Mouse (Mus musculus) layer of hippocampus, adult 8-10 months (tissue): ENCODE data around the gene Rhox4e. TPM values are rescaled to one million over a fixed set of nuclear protein-coding genes. Genes with fewer than 3 reads are reported as not detected.
"Not testable (repeated sequence)": the region's sequence is repeated elsewhere in the genome, so short reads cannot be mapped to it uniquely, and the experiment has no call there.

ENCODE experiments used
- DNase-seq, 2 experiments: peaks; one replicate each; pipeline ENCODE4 v3.0.0; 2022; ENCODE audit warnings: low spot score in 2 of 2
- total RNA-seq, 4 experiments: library from RNA; stranded (reverse); gene quantifications; 2 replicates each; pipeline ENCODE4 v1.2.4; 2022

The Rhox4e gene
- total RNA-seq, result not detected

DNA sequence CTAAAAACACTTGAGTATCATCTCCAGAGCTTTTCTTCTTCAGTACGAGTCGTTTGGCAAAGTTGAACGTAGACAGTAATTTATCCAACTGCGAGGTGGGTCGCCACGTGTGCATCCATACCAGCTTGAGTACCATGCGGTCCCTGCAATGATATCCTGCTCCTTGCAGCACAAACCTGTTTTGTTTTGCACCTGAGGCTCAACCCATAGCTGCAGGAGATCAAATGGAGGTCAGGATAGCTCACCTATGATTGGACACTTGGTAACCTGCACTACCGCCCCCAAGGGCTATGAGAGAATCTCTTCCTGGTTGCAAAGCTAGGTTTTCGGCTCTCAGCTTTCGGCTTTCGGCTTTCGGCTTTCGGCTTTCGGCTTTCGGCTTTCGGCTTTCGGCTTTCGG, at the start of gene Rhox4e:
Gene Rhox4e, plus strand, starts transcription at position 301 of the 400 bp plus-strand sequence.
- not testable (repeated sequence) for DNase-seq

DNA sequence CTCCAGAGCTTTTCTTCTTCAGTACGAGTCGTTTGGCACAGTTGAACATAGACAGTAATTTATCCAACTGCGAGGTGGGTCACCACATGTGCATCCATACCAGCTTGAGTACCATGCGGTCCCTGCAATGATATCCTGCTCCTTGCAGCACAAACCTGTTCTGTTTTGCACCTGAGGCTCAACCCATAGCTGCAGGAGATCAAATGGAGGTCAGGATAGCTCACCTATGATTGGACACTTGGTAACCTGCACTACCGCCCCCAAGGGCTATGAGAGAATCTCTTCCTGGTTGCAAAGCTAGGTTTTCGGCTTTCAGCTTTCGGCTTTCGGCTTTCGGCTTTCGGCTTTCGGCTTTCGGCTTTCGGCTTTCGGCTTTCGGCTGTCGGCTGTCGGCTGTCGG, 43.2 kb upstream of the Rhox4e start, which contains the start of gene Rhox4d:
Gene Rhox4d, plus strand, starts transcription at position 301 of the 400 bp plus-strand sequence.
- not testable (repeated sequence) for DNase-seq

DNA sequence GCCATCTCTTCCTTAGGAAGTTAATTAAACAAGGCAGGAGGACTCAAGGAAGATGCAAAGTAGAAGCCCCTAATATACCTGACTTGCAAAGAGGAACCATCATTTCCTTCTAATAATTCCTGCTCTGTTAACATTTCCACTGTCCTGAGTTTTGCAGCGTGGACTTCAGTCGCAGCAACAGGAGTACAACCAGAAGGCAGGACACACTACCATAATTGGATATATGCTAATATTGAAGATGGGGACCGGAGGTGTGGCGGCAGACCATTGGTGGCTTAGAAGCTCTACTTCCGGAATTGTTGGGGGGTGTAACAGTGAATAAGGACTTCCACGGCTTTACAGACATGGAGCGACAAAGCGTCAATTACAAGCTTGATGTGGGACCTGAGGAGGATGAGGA, 27.1 kb upstream of the Rhox4e start, which contains the start of gene Rhox2e:
Gene Rhox2e, plus strand, starts transcription at position 301 of the 400 bp plus-strand sequence.
- not testable (repeated sequence) for DNase-seq

DNA sequence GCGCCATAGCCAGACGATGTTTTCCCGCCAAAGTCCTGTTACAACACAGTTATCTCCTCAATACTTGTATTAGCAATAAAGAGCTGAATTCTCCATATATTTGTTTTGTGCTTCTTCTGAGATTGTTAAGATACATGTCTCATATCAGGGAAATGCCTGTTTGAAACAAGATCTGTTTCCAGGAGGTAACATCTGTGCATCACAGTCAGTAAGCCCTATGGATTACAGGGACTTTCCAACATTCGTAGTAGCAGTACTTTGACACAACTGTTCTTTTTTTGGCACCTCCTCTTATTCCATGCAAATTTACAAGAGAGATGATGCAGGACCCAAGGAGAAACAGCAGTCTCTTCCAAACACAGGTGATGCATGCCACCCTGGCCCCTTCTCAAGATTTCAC, 15.5 kb upstream of the Rhox4e start, which contains the start of gene Rhox3e:
Gene Rhox3e, plus strand, starts transcription at position 301 of the 400 bp plus-strand sequence.
- DNase-seq, result not testable (repeated sequence)

- not testable (repeated sequence) for DNase-seq
Observed at GRCm38 (mm10) chrX:37571105-37571504, 13.9 kb downstream of the Rhox4e start, which contains the start of gene Rhox2f. Gene Rhox2f (plus strand): TSS chrX:37571405.

DNA sequence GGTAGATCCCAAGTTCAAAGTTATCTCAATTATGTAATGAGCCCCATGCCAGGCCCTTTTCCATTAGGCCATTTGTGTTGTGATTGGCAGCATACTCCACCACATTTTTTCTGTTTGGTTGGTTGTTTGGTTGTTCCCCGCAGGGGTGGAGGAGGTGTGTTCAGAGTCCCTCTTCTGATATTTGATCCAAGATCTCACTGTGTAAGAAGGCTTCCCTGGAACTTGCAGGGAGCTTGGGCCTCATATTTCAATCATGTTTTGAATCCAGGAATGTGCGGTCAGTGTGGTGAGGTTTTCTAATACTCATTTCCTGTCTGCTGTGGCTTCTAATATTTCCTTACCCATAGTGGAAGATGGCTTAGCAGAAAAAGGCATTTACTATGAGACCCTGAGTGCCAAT, 15.4 kb downstream of the Rhox4e start:
- not testable (repeated sequence) for DNase-seq

DNA sequence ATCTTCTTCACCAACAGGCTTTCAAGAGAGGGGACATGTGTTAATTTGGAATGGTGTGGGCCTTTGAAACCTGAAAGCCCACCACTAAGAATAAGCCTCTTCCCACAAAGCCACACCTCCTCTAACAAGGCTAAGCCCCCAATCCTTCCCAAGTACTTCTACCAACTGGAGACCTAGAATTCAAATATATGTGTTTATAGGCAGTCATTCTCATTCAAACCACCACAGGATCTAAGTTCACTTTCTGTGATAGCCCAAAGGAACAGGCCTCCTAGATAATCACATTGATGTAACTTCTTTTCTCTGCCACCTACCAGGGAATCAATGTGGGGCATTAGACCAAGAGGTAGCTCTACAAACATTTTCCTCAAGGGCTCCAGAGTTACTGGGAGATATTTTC, 23.5 kb downstream of the Rhox4e start, which contains the start of gene Rhox3f:
Gene Rhox3f, plus strand, starts transcription at position 301 of the 400 bp plus-strand sequence.
- DNase-seq, result not testable (repeated sequence)

DNA sequence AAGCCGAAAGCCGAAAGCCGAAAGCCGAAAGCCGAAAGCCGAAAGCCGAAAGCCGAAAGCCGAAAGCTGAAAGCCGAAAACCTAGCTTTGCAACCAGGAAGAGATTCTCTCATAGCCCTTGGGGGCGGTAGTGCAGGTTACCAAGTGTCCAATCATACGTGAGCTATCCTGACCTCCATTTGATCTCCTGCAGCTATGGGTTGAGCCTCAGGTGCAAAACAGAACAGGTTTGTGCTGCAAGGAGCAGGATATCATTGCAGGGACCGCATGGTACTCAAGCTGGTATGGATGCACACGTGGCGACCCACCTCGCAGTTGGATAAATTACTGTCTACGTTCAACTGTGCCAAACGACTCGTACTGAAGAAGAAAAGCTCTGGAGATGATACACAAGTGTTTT, 50.4 kb downstream of the Rhox4e start, which contains the start of gene Rhox4f:
Gene Rhox4f, minus strand, starts transcription at position 101 of the 400 bp plus-strand sequence.
- not testable (repeated sequence) for DNase-seq

Other genes starting within 250 kb of the Rhox4e start
- gene Rhox3a2, start 177.4 kb upstream of the Rhox4e start, total RNA-seq, result not detected
- not detected for gene Rhox4a2, start 166.6 kb upstream of the Rhox4e start, total RNA-seq
- gene Rhox2b, start 145.3 kb upstream of the Rhox4e start, total RNA-seq, result not detected
- gene Rhox4b, start 124.9 kb upstream of the Rhox4e start, total RNA-seq, result not detected
- gene Rhox2c, start 103.7 kb upstream of the Rhox4e start, total RNA-seq, result not detected
- gene Rhox3c, start 98.8 kb upstream of the Rhox4e start, total RNA-seq, result not detected
- not detected for gene Rhox4c, start 77.1 kb upstream of the Rhox4e start, total RNA-seq
- not detected for gene Rhox2d, start 64.0 kb upstream of the Rhox4e start, total RNA-seq
- gene Rhox4d, start 43.1 kb upstream of the Rhox4e start, total RNA-seq, result not detected
- gene Rhox2e, start 27.0 kb upstream of the Rhox4e start, total RNA-seq, result not detected
- not detected for gene Rhox3e, start 15.4 kb upstream of the Rhox4e start, total RNA-seq
- gene Rhox2f, start 14.0 kb downstream of the Rhox4e start, total RNA-seq, result not detected
- gene Rhox3f, start 23.6 kb downstream of the Rhox4e start, total RNA-seq, result not detected
- not detected for gene Rhox4f, start 50.3 kb downstream of the Rhox4e start, total RNA-seq
- gene Rhox3g, start 71.2 kb downstream of the Rhox4e start, total RNA-seq, result not detected
- gene Rhox2g, start 86.1 kb downstream of the Rhox4e start, total RNA-seq, result not detected
- gene Rhox4g, start 93.9 kb downstream of the Rhox4e start, total RNA-seq, result not detected
- not detected for gene Rhox3h, start 111.4 kb downstream of the Rhox4e start, total RNA-seq
- not detected for gene Rhox2h, start 115.9 kb downstream of the Rhox4e start, total RNA-seq
- not detected for gene Rhox5, start 247.4 kb downstream of the Rhox4e start, total RNA-seq